Mouse (Mus musculus) T-cell, adult 2 months (primary cell): ENCODE measurements around the gene Slc39a8.
A peak's percentile ranks its signal among the peaks of the same experiment; 100 is the strongest.

Experiments
- DNase-seq: peaks from one replicate; pipeline ENCODE4 v3.0.0; 2022; ENCODE audit warnings: low spot score

The Slc39a8 gene

GRCm38 (mm10) chr3:135825016-135825753, at the start of gene Slc39a8:
Gene Slc39a8, plus strand, starts transcription at chr3:135825279.
- DNase-seq: peak; percentile 85

GRCm38 (mm10) chr3:135785065-135785464, 40.0 kb upstream of the Slc39a8 start:
- DNase-seq: no peak

GRCm38 (mm10) chr3:135796117-135796516, 29.0 kb upstream of the Slc39a8 start:
- DNase-seq: no peak

- no peak for DNase-seq
Observed at GRCm38 (mm10) chr3:135798241-135798640, 26.8 kb upstream of the Slc39a8 start.

- no peak for DNase-seq
Observed at GRCm38 (mm10) chr3:135798665-135799064, 26.4 kb upstream of the Slc39a8 start.

- no peak for DNase-seq
Observed at GRCm38 (mm10) chr3:135814665-135815064, 10.4 kb upstream of the Slc39a8 start.

GRCm38 (mm10) chr3:135815973-135816727, 8.9 kb upstream of the Slc39a8 start:
- no peak for DNase-seq

GRCm38 (mm10) chr3:135817124-135817523, 8.0 kb upstream of the Slc39a8 start:
- no peak for DNase-seq

- no peak for DNase-seq
Observed at GRCm38 (mm10) chr3:135824436-135824835, 643 bp upstream of the Slc39a8 start.

GRCm38 (mm10) chr3:135825754-135826683, 940 bp downstream of the Slc39a8 start:
- DNase-seq: peak; percentile 56

GRCm38 (mm10) chr3:135826684-135827249, 1.7 kb downstream of the Slc39a8 start:
- DNase-seq: no peak

- DNase-seq: no peak
Observed at GRCm38 (mm10) chr3:135828000-135828399, 2.9 kb downstream of the Slc39a8 start.

GRCm38 (mm10) chr3:135832496-135832895, 7.4 kb downstream of the Slc39a8 start:
- DNase-seq: no peak

GRCm38 (mm10) chr3:135832907-135833306, 7.8 kb downstream of the Slc39a8 start:
- no peak for DNase-seq

GRCm38 (mm10) chr3:135834988-135835387, 9.9 kb downstream of the Slc39a8 start:
- DNase-seq: no peak

- DNase-seq: no peak
Observed at GRCm38 (mm10) chr3:135839535-135839934, 14.5 kb downstream of the Slc39a8 start.

- no peak for DNase-seq
Observed at GRCm38 (mm10) chr3:135840185-135840584, 15.1 kb downstream of the Slc39a8 start.

- DNase-seq: no peak
Observed at GRCm38 (mm10) chr3:135841716-135842511, 16.8 kb downstream of the Slc39a8 start.

- DNase-seq: no peak
Observed at GRCm38 (mm10) chr3:135843181-135843580, 18.1 kb downstream of the Slc39a8 start.

GRCm38 (mm10) chr3:135843707-135844106, 18.6 kb downstream of the Slc39a8 start:
- DNase-seq: no peak

- no peak for DNase-seq
Observed at GRCm38 (mm10) chr3:135844835-135845234, 19.8 kb downstream of the Slc39a8 start.
